Mouse (Mus musculus) cerebellum, adult 2 months (tissue): Measurements from ENCODE around the gene Shc2.

Source experiments
- CTCF ChIP-seq: fragments of 200-500 bp; IDR thresholded peaks from 2 replicates; pipeline ENCODE4 v1.5.1; 2011; ENCODE audit warnings: low read depth, mild to moderate bottlenecking, control low read depth, low read length, moderate library complexity, borderline replicate concordance; ENCODE audit not compliant: insufficient read depth
- POLR2A ChIP-seq: fragments of 200-500 bp; IDR thresholded peaks from 2 replicates; pipeline ENCODE4 v1.6.1; 2011; ENCODE audit warnings: low read length, control low read depth, borderline replicate concordance; ENCODE audit not compliant: insufficient read depth

DNA sequence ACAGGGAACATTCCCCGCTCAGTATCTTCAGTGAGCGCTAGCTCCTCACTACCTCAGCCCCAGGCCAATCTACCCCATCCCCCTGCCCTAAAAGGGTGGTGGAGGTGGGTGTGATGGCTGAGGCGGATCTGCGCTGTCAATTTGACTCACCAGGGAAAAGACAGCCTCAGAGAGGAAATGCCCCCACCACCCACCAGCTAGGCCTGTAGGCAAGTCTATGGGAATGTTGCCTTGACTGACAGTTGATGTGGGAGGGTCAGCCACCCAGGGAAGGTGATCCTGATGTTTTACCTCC, 39.8 kb downstream of the Shc2 start:
- TF ChIP-seq CTCF: no peak
- TF ChIP-seq POLR2A: no peak
